Mouse (Mus musculus): ENCODE data around the gene Pparg. TPM values are rescaled to one million over a fixed set of nuclear protein-coding genes. Genes with fewer than 3 reads are reported as not detected.
A peak's percentile ranks its signal among the peaks of the same experiment; 100 is the strongest.

The Pparg gene
- polyA plus RNA-seq, 1 experiment from 2014 or later: 20.5 TPM

DNA sequence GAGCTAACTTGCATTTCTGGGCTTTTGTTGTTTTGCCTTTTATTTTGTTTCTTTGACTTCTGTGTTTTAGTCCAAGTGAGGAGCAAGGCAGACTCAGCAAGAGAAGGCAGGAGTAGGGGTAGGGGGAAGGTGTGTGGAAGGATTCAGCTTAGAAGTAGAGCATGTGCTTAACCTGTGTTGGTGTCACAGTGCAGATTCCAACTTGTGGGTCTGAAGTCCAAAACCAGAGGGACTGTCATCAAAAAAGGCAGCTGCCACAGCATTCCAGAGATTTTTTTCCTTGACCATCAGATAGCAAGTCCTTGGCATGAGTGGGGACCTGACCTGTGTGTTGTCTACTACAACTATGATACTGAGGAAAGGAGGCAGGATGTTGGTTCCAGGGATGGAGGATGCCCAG, 133.1 kb downstream of the Pparg start:
- Histone ChIP-seq H3K27ac (ENCODE audit: low read depth, low read length) (no peak overlapping the region), H3K9ac (ENCODE audit: low read depth, low read length) (no peak overlapping the region), H3K36me3 (ENCODE audit: control insufficient read depth, insufficient read depth) (no peaks in the 10 kb centered on the region), H3K4me3 (ENCODE audit: low read depth, low read length) (no peak overlapping the region), H3K4me1 (replicated peaks; ENCODE audit: control insufficient read depth, insufficient read depth, low read length) (no peaks in the 10 kb centered on the region), H3K27me3 (replicated peaks; ENCODE audit: control insufficient read depth, insufficient read depth, low read length) (no peaks in the 10 kb centered on the region), H3K4me2 (replicated peaks; ENCODE audit: low read depth) (no peak overlapping the region), H3K9me3 (ENCODE audit: control insufficient read depth) (no peaks in the 10 kb centered on the region)
- peak; percentile 54 for ATAC-seq
- no peak for TF ChIP-seq CTCF (IDR thresholded peaks at IDR 0.05; ENCODE audit: low read depth)

DNA sequence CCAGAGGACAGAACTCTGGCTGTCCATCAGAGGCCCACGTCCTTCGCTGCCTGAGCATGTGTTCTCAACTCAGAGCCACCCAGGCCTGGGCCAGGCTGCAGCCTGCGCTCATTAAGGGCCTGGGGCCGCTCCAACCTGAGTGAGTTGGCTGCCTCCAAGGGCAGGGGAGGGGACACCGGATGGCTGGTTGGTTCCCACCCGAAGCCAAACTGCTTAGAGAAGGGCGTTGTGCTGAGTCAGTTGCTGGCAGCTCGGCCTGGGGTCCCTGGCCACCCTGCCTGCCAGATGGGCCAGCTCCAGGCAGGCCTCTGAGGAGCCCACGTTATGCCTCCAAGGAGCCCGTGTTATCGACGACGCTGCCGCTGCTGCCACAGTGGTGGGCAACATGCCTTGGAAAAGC, 138.8 kb downstream of the Pparg start:
- H3K4me3 ChIP-seq (ENCODE audit: low read depth, low read length): no peak overlapping the region
- peaks cover 12% of the 10 kb centered on the region for H3K4me1 ChIP-seq (replicated peaks; ENCODE audit: control insufficient read depth, insufficient read depth, low read length)
- ATAC-seq: no peak
- H3K4me2 ChIP-seq (replicated peaks; ENCODE audit: low read depth): no peak overlapping the region
- no peak overlapping the region for H3K27ac ChIP-seq (ENCODE audit: low read depth, low read length)
- H3K9me3 ChIP-seq (ENCODE audit: control insufficient read depth): no peaks in the 10 kb centered on the region
- WGBS: 83% methylated on average over 14 of the region's 14 CpGs
- no peaks in the 10 kb centered on the region for H3K27me3 ChIP-seq (replicated peaks; ENCODE audit: control insufficient read depth, insufficient read depth, low read length)
- no peak overlapping the region for H3K9ac ChIP-seq (ENCODE audit: low read depth, low read length)
- no peak for TF ChIP-seq CTCF (IDR thresholded peaks at IDR 0.05; ENCODE audit: low read depth)
- H3K36me3 ChIP-seq (ENCODE audit: control insufficient read depth, insufficient read depth): no peaks in the 10 kb centered on the region

DNA sequence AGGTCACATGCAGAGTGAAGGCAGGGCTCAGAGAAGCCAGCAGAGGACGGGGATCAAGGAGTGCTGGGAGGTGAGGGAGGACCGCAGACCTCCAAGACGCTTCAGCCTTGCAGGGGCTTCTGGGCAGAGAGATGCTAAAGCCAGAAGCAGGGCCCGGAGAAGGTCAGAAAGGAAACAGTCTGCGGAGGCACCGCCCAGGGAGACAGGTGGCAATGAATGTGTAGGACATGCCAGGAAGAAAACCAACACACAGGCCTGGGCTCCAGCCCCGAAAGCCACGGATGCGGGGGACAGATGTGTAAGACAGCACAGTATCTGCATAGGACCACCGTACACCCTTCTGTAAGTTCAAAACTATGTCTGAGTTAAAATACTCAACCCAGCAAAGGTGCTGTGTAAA, 139.5 kb downstream of the Pparg start:
- H3K27me3 ChIP-seq (replicated peaks; ENCODE audit: control insufficient read depth, insufficient read depth, low read length): no peaks in the 10 kb centered on the region
- no peaks in the 10 kb centered on the region for H3K9me3 ChIP-seq (ENCODE audit: control insufficient read depth)
- H3K9ac ChIP-seq (ENCODE audit: low read depth, low read length): no peak overlapping the region
- H3K36me3 ChIP-seq (ENCODE audit: control insufficient read depth, insufficient read depth): no peaks in the 10 kb centered on the region
- H3K27ac ChIP-seq (ENCODE audit: low read depth, low read length): no peak overlapping the region
- no peak overlapping the region for H3K4me2 ChIP-seq (replicated peaks; ENCODE audit: low read depth)
- 97% methylated on average over 10 of the region's 10 CpGs for WGBS
- no peak for TF ChIP-seq CTCF (IDR thresholded peaks at IDR 0.05; ENCODE audit: low read depth)
- peaks cover 12% of the 10 kb centered on the region for H3K4me1 ChIP-seq (replicated peaks; ENCODE audit: control insufficient read depth, insufficient read depth, low read length)
- no peak overlapping the region for H3K4me3 ChIP-seq (ENCODE audit: low read depth, low read length)
- no peak for ATAC-seq

DNA sequence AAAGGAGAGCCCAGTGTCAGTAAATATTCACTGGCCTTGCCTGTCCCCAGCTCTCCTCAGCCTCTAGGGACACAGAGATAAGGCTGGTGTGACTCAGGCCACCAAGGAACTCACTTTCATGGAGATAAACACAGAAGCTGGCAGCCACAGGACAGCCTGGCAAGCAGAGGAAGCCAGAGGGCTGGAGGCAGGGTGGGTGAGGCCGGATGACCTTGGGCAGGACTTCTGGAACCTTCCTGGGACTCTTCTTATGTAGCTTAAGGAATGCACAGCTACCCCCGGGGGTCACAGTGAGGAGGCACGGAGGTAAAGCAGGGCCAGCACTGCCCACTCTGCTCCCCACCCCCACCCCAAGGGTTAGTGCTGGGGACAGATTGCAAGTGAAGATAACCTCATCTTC, 140.4 kb downstream of the Pparg start:
- no peak for ATAC-seq
- WGBS: 53% methylated on average over 3 of the region's 3 CpGs
- Histone ChIP-seq H3K4me2 (replicated peaks; ENCODE audit: low read depth) (no peak overlapping the region), H3K27ac (ENCODE audit: low read depth, low read length) (no peak overlapping the region), H3K27me3 (replicated peaks; ENCODE audit: control insufficient read depth, insufficient read depth, low read length) (no peaks in the 10 kb centered on the region), H3K4me3 (ENCODE audit: low read depth, low read length) (no peak overlapping the region), H3K4me1 (replicated peaks; ENCODE audit: control insufficient read depth, insufficient read depth, low read length) (peaks cover 12% of the 10 kb centered on the region), H3K9ac (ENCODE audit: low read depth, low read length) (0 out of 2 replicates have a peak overlapping the region, but pooled peaks have one; percentile 7), H3K9me3 (ENCODE audit: control insufficient read depth) (no peaks in the 10 kb centered on the region), H3K36me3 (ENCODE audit: control insufficient read depth, insufficient read depth) (no peaks in the 10 kb centered on the region)
- TF ChIP-seq CTCF (IDR thresholded peaks at IDR 0.05; ENCODE audit: low read depth): no peak

DNA sequence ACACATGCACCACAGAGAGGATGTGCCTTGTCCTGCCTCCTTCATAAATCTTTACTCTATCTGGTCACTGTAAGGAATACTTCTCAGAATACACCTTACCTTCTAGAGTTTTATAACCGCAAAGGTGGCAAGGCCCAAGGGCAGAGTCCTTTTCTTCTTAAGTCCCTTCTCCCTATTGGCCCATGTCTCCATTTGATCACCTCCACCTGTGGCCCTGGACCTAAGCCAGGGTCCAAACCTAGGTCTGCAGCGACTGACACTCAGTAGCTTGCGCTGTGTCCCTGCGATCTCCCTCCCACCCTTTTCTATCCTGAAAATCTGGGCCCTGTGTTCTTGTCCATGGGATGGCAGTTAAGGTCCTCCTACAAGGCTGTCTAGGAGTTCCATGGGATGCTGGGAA, 142.3 kb downstream of the Pparg start:
- Histone ChIP-seq H3K4me1 (replicated peaks; ENCODE audit: control insufficient read depth, insufficient read depth, low read length) (peaks cover 12% of the 10 kb centered on the region), H3K9ac (ENCODE audit: low read depth, low read length) (no peak overlapping the region), H3K36me3 (ENCODE audit: control insufficient read depth, insufficient read depth) (no peaks in the 10 kb centered on the region), H3K27ac (ENCODE audit: low read depth, low read length) (peak overlapping the region; percentile 85), H3K9me3 (ENCODE audit: control insufficient read depth) (no peaks in the 10 kb centered on the region), H3K4me3 (ENCODE audit: low read depth, low read length) (no peak overlapping the region), H3K4me2 (replicated peaks; ENCODE audit: low read depth) (no peak overlapping the region), H3K27me3 (replicated peaks; ENCODE audit: control insufficient read depth, insufficient read depth, low read length) (no peaks in the 10 kb centered on the region)
- TF ChIP-seq CTCF (IDR thresholded peaks at IDR 0.05; ENCODE audit: low read depth): no peak
- WGBS: 55% methylated on average over 4 of the region's 4 CpGs
- peak; percentile 82 for ATAC-seq

DNA sequence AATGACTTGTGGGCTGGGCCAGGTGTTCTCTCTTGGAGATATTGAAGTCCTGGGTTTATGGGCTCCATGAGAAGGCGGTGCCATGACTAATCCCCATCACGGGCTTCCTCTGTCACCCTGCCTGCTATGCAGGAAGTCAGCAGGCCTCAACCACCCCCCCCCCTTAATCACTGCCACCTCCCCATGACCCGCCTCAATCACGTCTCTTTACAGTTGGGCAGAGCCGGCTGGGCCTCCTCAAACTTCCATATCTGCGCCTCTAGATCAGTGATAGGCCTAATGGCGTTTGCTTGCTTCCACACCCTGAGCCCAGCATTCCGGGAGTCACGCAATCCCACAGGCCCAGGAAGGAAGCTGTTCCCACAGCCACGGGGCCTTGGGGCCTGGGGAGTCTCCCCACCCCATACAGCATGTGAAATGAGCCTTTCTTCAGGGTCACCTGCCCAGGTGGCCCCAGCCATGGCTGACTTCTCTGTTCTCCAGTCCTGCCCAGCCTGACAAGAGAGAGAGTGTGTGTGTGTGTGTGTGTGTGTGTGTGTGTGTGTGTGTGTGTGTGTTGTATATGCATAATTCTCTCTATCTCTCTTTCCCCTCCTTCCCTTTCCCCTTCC, 142.9 kb downstream of the Pparg start:
- WGBS: 44% methylated on average over 10 of the region's 10 CpGs
- Histone ChIP-seq H3K27me3 (replicated peaks; ENCODE audit: control insufficient read depth, insufficient read depth, low read length) (no peaks in the 10 kb centered on the region), H3K4me2 (replicated peaks; ENCODE audit: low read depth) (no peak overlapping the region), H3K9me3 (ENCODE audit: control insufficient read depth) (no peaks in the 10 kb centered on the region), H3K36me3 (ENCODE audit: control insufficient read depth, insufficient read depth) (no peaks in the 10 kb centered on the region), H3K27ac (ENCODE audit: low read depth, low read length) (peak overlapping the region; percentile 85), H3K9ac (ENCODE audit: low read depth, low read length) (no peak overlapping the region), H3K4me1 (replicated peaks; ENCODE audit: control insufficient read depth, insufficient read depth, low read length) (peaks cover 12% of the 10 kb centered on the region), H3K4me3 (ENCODE audit: low read depth, low read length) (no peak overlapping the region)
- no peak for TF ChIP-seq CTCF (IDR thresholded peaks at IDR 0.05; ENCODE audit: low read depth)
- ATAC-seq: peak; percentile 92

DNA sequence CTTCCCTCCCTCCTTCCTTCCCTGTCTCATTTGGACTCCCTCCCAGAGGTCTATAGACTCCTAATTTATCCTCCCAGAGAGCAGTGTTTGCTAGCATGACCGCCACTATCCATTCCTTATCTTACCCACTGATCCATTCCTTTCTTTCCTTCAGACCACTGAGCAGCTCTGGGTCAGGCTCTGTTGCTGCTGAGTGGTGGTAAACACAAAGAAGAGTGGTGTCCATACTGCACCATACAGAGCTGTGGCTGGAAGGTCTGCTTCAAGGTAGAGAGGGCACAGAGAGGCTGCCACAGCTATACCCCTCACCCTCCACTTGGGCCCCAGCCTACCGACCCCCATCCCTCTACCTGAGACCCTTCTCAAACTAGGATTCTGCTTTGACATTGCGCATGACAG, 143.4 kb downstream of the Pparg start:
- no peaks in the 10 kb centered on the region for H3K36me3 ChIP-seq (ENCODE audit: control insufficient read depth, insufficient read depth)
- peak overlapping the region; percentile 85 for H3K27ac ChIP-seq (ENCODE audit: low read depth, low read length)
- H3K9ac ChIP-seq (ENCODE audit: low read depth, low read length): no peak overlapping the region
- no peaks in the 10 kb centered on the region for H3K9me3 ChIP-seq (ENCODE audit: control insufficient read depth)
- H3K27me3 ChIP-seq (replicated peaks; ENCODE audit: control insufficient read depth, insufficient read depth, low read length): no peaks in the 10 kb centered on the region
- no peak overlapping the region for H3K4me3 ChIP-seq (ENCODE audit: low read depth, low read length)
- peaks cover 12% of the 10 kb centered on the region for H3K4me1 ChIP-seq (replicated peaks; ENCODE audit: control insufficient read depth, insufficient read depth, low read length)
- H3K4me2 ChIP-seq (replicated peaks; ENCODE audit: low read depth): no peak overlapping the region
- TF ChIP-seq CTCF (IDR thresholded peaks at IDR 0.05; ENCODE audit: low read depth): no peak
- WGBS: 59% methylated on average over 3 of the region's 3 CpGs
- ATAC-seq: no peak
